26 mouse cellular contexts compared by ENCODE assay signal in genomic region chr13:111553941-111554340, GRCm38 (mm10). TPM values are rescaled to one million over a fixed set of nuclear protein-coding genes. Genes with fewer than 3 reads are reported as not detected.
DNase-seq lines count a peak whose midpoint lies in the region; ATAC-seq and TF ChIP-seq lines count a peak whose summit lies in the region.
"Had no signal": no experiment of that assay in that cellular context is flagged by ENCODE, and none has a peak within 500 bp of the region (broad histone marks: within the 10 kb centered on the region; RNA-seq: fewer than 3 reads in every experiment).

No protein-coding gene starts in this region.

- H3K27me3 ChIP-seq in liver, embryonic 13.5 days: no peaks in the 10 kb centered on the region
- no peaks in the 10 kb centered on the region for H3K27me3 ChIP-seq in liver, embryonic 11.5 days (replicated peaks; ENCODE audit: control insufficient read depth, insufficient read depth, low read length)
- H3K27me3 ChIP-seq in ES-Bruce4 (ENCODE audit: control insufficient read depth, insufficient read depth, low read length, poor library complexity, severe bottlenecking) (no peaks in the 10 kb centered on the region), MEL (ENCODE audit: control insufficient read depth in 1 of 2, insufficient read depth in 2 of 2, low read length in 2 of 2) (no peaks in the 10 kb centered on the region)
- H3K27me3 ChIP-seq: embryonic facial prominence, embryonic 12.5 days; heart, embryonic 12.5 days had no signal

- TF ChIP-seq RAD21 in MEL (IDR thresholded peaks at IDR 0.05; ENCODE audit: low read depth, low read length): no peak

- TF ChIP-seq POLR2A in ES-Bruce4 (IDR thresholded peaks at IDR 0.05; ENCODE audit: insufficient read depth, low read length) (no peak), MEL (IDR thresholded peaks at IDR 0.05; ENCODE audit: control insufficient read depth in 1 of 2, insufficient read depth in 1 of 2, low read depth in 1 of 2, low read length in 2 of 2, poor library complexity in 1 of 2) (no peak)

- H3K27ac ChIP-seq in liver, embryonic 13.5 days: peak overlapping the region; percentile 55; the same call in 1 of the 2 replicates
- H3K27ac ChIP-seq in liver, embryonic 11.5 days (ENCODE audit: low read depth, low read length): no peak overlapping the region
- H3K27ac ChIP-seq in ES-Bruce4 (ENCODE audit: insufficient read depth, low read length) (peak overlapping the region; percentile 60; the same call in 1 of the 2 replicates), MEL (ENCODE audit: control insufficient read depth, low read depth, low read length) (no peak overlapping the region)
- H3K27ac ChIP-seq in gastrocnemius, adult 2 months: no peak overlapping the region
- H3K27ac ChIP-seq: embryonic facial prominence, embryonic 12.5 days; hindbrain, embryonic 10.5 days; hindbrain, embryonic 14.5 days had no signal

- no peak overlapping the region for H3K4me2 ChIP-seq in liver, embryonic 13.5 days
- no peak overlapping the region for H3K4me2 ChIP-seq in liver, embryonic 11.5 days
- H3K4me2 ChIP-seq: embryonic facial prominence, embryonic 12.5 days; heart, embryonic 12.5 days; hindbrain, embryonic 14.5 days had no signal

- intact Hi-C loops in gastrocnemius, adult 2 months (cut with DNase I): no loop called here

- WGBS in liver, embryonic 13.5 days (ENCODE audit: insufficient replicate concordance): 67% methylated on average over 8 of the region's 8 CpGs
- WGBS in liver, embryonic 11.5 days: 74% methylated on average over 8 of the region's 8 CpGs

- no peak for DNase-seq in liver, embryonic 13.5 days
- no peak for DNase-seq in liver, embryonic 11.5 days (ENCODE audit: low spot score)
- peak; percentile 20 for DNase-seq in MEL (ENCODE audit: low read depth, low spot score)
- DNase-seq in heart, adult 18-20 months: no peak
- no peak for DNase-seq in gastrocnemius, adult 2 months
- DNase-seq: adrenal gland, postnatal 10 days; cerebellum, adult 11 months; cerebellum, adult 8-10 months; cerebellum, postnatal 14 days; gastrocnemius, postnatal 14 days had no signal

- peaks cover 61% of the 10 kb centered on the region for H3K4me1 ChIP-seq in liver, embryonic 13.5 days (replicated peaks)
- peaks cover 17% of the 10 kb centered on the region for H3K4me1 ChIP-seq in liver, embryonic 11.5 days (replicated peaks; ENCODE audit: control insufficient read depth, insufficient read depth, low read length)
- H3K4me1 ChIP-seq in ES-Bruce4 (ENCODE audit: control insufficient read depth, insufficient read depth, low read length) (no peaks in the 10 kb centered on the region), MEL (ENCODE audit: control insufficient read depth in 1 of 2, insufficient read depth in 2 of 2, low read length in 2 of 2) (peaks cover 31 to 38% of the 10 kb centered on the region in 2 experiments)

- TF ChIP-seq CTCF in ES-Bruce4 (IDR thresholded peaks at IDR 0.05; ENCODE audit: low read depth, low read length) (peak; percentile 8), MEL (IDR thresholded peaks at IDR 0.05 in 2 of 3, conservative IDR thresholded peaks at IDR 0.05 in 1 of 3; ENCODE audit: control insufficient read depth in 1 of 3, insufficient read depth in 1 of 3, low read depth in 2 of 3, low read length in 3 of 3, poor library complexity in 1 of 3, severe bottlenecking in 1 of 3) (peak in 1 of 3 experiments; percentile 17; a peak in 2 of 6 replicates)
- TF ChIP-seq CTCF in gastrocnemius, adult 2 months (IDR thresholded peaks at IDR 0.05): no peak

- TF ChIP-seq EP300 in ES-Bruce4 (IDR thresholded peaks at IDR 0.05; ENCODE audit: insufficient read depth, low read depth, low read length): no peak
- TF ChIP-seq EP300 in MEL (IDR thresholded peaks at IDR 0.05; ENCODE audit: low read depth in 1 of 2, low read length in 2 of 2): no peak

- no peak overlapping the region for H3K9ac ChIP-seq in liver, embryonic 13.5 days
- no peak overlapping the region for H3K9ac ChIP-seq in liver, embryonic 11.5 days (ENCODE audit: low read depth, low read length)
- H3K9ac ChIP-seq in ES-Bruce4 (ENCODE audit: low read depth, poor library complexity, severe bottlenecking) (no peak overlapping the region), MEL (ENCODE audit: control insufficient read depth, low read depth, low read length, poor library complexity, severe bottlenecking) (no peak overlapping the region)
- H3K9ac ChIP-seq: embryonic facial prominence, embryonic 12.5 days; heart, embryonic 12.5 days; hindbrain, embryonic 14.5 days had no signal

- H3K4me3 ChIP-seq in liver, embryonic 13.5 days (replicated peaks): no peak overlapping the region
- no peak overlapping the region for H3K4me3 ChIP-seq in liver, embryonic 11.5 days (ENCODE audit: low read depth, low read length)
- no peak overlapping the region for H3K4me3 ChIP-seq in ES-Bruce4 (ENCODE audit: low read depth, low read length)
- no peak overlapping the region for H3K4me3 ChIP-seq in MEL (ENCODE audit: control insufficient read depth in 1 of 2, insufficient read depth in 1 of 2, low read depth in 2 of 2, low read length in 2 of 2)
- H3K4me3 ChIP-seq in gastrocnemius, adult 2 months: no peak overlapping the region
- H3K4me3 ChIP-seq: embryonic facial prominence, embryonic 12.5 days; heart, embryonic 12.5 days; hindbrain, embryonic 10.5 days had no signal

- H3K36me3 ChIP-seq in liver, embryonic 13.5 days: no peaks in the 10 kb centered on the region
- no peaks in the 10 kb centered on the region for H3K36me3 ChIP-seq in liver, embryonic 11.5 days (ENCODE audit: control insufficient read depth, insufficient read depth, low read length)
- H3K36me3 ChIP-seq in ES-Bruce4 (ENCODE audit: control insufficient read depth, insufficient read depth, low read length, poor library complexity, severe bottlenecking): no peaks in the 10 kb centered on the region
- peaks cover 0 to 43% of the 10 kb centered on the region in 2 experiments; a peak in 2 of 4 replicates for H3K36me3 ChIP-seq in MEL (ENCODE audit: control insufficient read depth in 1 of 2, insufficient read depth in 2 of 2, low read length in 2 of 2)
- H3K36me3 ChIP-seq: embryonic facial prominence, embryonic 12.5 days; heart, embryonic 12.5 days; hindbrain, embryonic 10.5 days had no signal

- H3K9me3 ChIP-seq in liver, embryonic 13.5 days (replicated peaks): no peaks in the 10 kb centered on the region
- no peaks in the 10 kb centered on the region for H3K9me3 ChIP-seq in liver, embryonic 11.5 days (ENCODE audit: control insufficient read depth, low read length)
- H3K9me3 ChIP-seq in ES-Bruce4 (replicated peaks; ENCODE audit: control insufficient read depth, insufficient read depth, low read length, poor library complexity, severe bottlenecking) (no peaks in the 10 kb centered on the region), MEL (replicated peaks; ENCODE audit: insufficient read depth, low read length) (no peaks in the 10 kb centered on the region)

- ATAC-seq in liver, embryonic 13.5 days (ENCODE audit: low read depth): no peak
- ATAC-seq in liver, embryonic 11.5 days (replicated peaks; ENCODE audit: low FRiP score): no peak
- ATAC-seq: forebrain, embryonic 16.5 days had no signal

- H3K79me2 ChIP-seq in MEL (ENCODE audit: control insufficient read depth, insufficient read depth, low read length, poor library complexity): no peaks in the 10 kb centered on the region

TF ChIP-seq in MEL, 35 proteins besides CTCF, POLR2A, EP300 and RAD21:
- no peak for TF ChIP-seq UBTF (IDR thresholded peaks at IDR 0.05; ENCODE audit: borderline replicate concordance, insufficient read depth, low read depth, low read length)
- no peak for TF ChIP-seq MAX (IDR thresholded peaks at IDR 0.05; ENCODE audit: low read length)
- no peak for TF ChIP-seq CHD2 (IDR thresholded peaks at IDR 0.05; ENCODE audit: low read length)
- no peak for TF ChIP-seq RCOR1 (IDR thresholded peaks at IDR 0.05; ENCODE audit: low read depth, low read length)
- TF ChIP-seq ZMIZ1 (IDR thresholded peaks at IDR 0.05; ENCODE audit: low read depth, low read length): no peak
- no peak for TF ChIP-seq MYC (IDR thresholded peaks at IDR 0.05; ENCODE audit: low read depth, low read length)
- no peak for TF ChIP-seq NELFE (IDR thresholded peaks at IDR 0.05; ENCODE audit: low read depth, low read length)
- TF ChIP-seq BHLHE40 (IDR thresholded peaks at IDR 0.05; ENCODE audit: borderline replicate concordance, low read depth, low read length): no peak
- TF ChIP-seq MEF2A (IDR thresholded peaks at IDR 0.05; ENCODE audit: extremely low read depth, insufficient replicate concordance, low read depth, low read length, poor library complexity, severe bottlenecking): no peak
TF ChIP-seq in MEL: peak in this region for 0.

RNA-seq across cellular contexts. Expression of gene Gm49496, which starts 4.2 kb away (rescaled TPM):
- not detected in 2 replicates for polyA plus RNA-seq in liver, embryonic 13.5 days (2015; fragmentation: Nextera tagmentation; extraction: Ambion mirVana)
- polyA plus RNA-seq in liver, embryonic 11.5 days (2014; fragmentation: Nextera tagmentation; extraction: Ambion mirVana): not detected in 2 replicates
- polyA plus RNA-seq in ES-Bruce4 (2011; ENCODE audit: insufficient read depth, insufficient read length, low read depth, missing spikeins) (3.7 and 4.4 TPM in 2 replicates), MEL (2012; ENCODE audit: insufficient read depth in 1 of 2, insufficient read length in 2 of 2, low read depth in 1 of 2, low replicate concordance in 2 of 2, missing spikeins in 1 of 2) (under 1 TPM in 1 of 2 experiments, not detected in 1; 0.26 TPM)
- total RNA-seq in MEL (2012; rRNA removed): 0.13 TPM in 1 of 2 replicates, not detected in the other
- not detected for total RNA-seq in heart, adult 18-20 months (2021)
- total RNA-seq in gastrocnemius, adult 2 months (2021): not detected
- total RNA-seq: adrenal gland, postnatal 10 days; CH12.LX; common myeloid progenitor, adult 5-6 weeks; heart, adult 8-10 months; heart, postnatal 25 days had no signal
- polyA plus RNA-seq: brain, embryonic 14.5 days; embryonic facial prominence, embryonic 12.5 days; forebrain, embryonic 11.5 days; forebrain, embryonic 16.5 days; frontal cortex, adult 2 months; gonadal fat pad, adult 2 months; heart, embryonic 12.5 days; heart, embryonic 16.5 days; hindbrain, embryonic 10.5 days; hindbrain, embryonic 14.5 days had no signal

RNA-seq across cellular contexts. Expression of gene Gm10198, which starts 38.6 kb away (rescaled TPM):
- polyA plus RNA-seq in liver, embryonic 13.5 days (2015; fragmentation: Nextera tagmentation; extraction: Ambion mirVana): not detected in 2 replicates
- polyA plus RNA-seq in liver, embryonic 11.5 days (2014; fragmentation: Nextera tagmentation; extraction: Ambion mirVana): not detected in 2 replicates
- not detected in 2 replicates for polyA plus RNA-seq in ES-Bruce4 (2011; ENCODE audit: insufficient read depth, insufficient read length, low read depth, missing spikeins)
- not detected in 2 replicates for total RNA-seq in MEL (2012; rRNA removed)
- polyA plus RNA-seq in MEL (2012; ENCODE audit: insufficient read depth in 1 of 2, insufficient read length in 2 of 2, low read depth in 1 of 2, low replicate concordance in 2 of 2, missing spikeins in 1 of 2): not detected
- not detected for total RNA-seq in heart, adult 18-20 months (2021)
- not detected for total RNA-seq in gastrocnemius, adult 2 months (2021)
- total RNA-seq: adrenal gland, postnatal 10 days; adrenal gland, postnatal 4 days; CH12.LX; common myeloid progenitor, adult 5-6 weeks; gastrocnemius, postnatal 14 days; heart, adult 8-10 months; heart, postnatal 25 days had no signal
- polyA plus RNA-seq: brain, embryonic 14.5 days; embryonic facial prominence, embryonic 12.5 days; forebrain, embryonic 11.5 days; forebrain, embryonic 16.5 days; frontal cortex, adult 2 months; gonadal fat pad, adult 2 months; heart, embryonic 12.5 days; heart, embryonic 16.5 days; hindbrain, embryonic 10.5 days; hindbrain, embryonic 14.5 days had no signal

Comparison
In these comparisons a context has a peak if more than half of its experiments do, and no peak if none do; other contexts are left out.
1. H3K27ac ChIP-seq: peak in liver, embryonic 13.5 days (single experiment) and ES-Bruce4 (single experiment); none in liver, embryonic 11.5 days (single experiment), MEL (single experiment) and gastrocnemius, adult 2 months (single experiment).